Mouse (Mus musculus) bone marrow, adult 2 months (tissue): ENCODE data around the gene Psd4. TPM values are rescaled to one million over a fixed set of nuclear protein-coding genes. Genes with fewer than 3 reads are reported as not detected.

ENCODE experiments used
- H3K27ac ChIP-seq: fragments of 200-500 bp; 2 replicates; pipeline ENCODE4 v1.5.1; 2012; ENCODE audit warnings: low read depth, mild to moderate bottlenecking, control low read depth, inconsistent platforms, low read length; ENCODE audit not compliant: control insufficient read depth, poor library complexity, insufficient read depth
- H3K4me1 ChIP-seq: fragments of 200-500 bp; 2 replicates; pipeline ENCODE4 v1.6.1; 2011; ENCODE audit warnings: low read length; ENCODE audit not compliant: control insufficient read depth, insufficient read depth
- H3K4me3 ChIP-seq: fragments of 200-500 bp; replicated peaks from 2 replicates; pipeline ENCODE3; 2011; ENCODE audit warnings: mild to moderate bottlenecking, low read depth, low read length, control low read depth; ENCODE audit not compliant: control insufficient read depth
- CTCF ChIP-seq: fragments of 200-500 bp; IDR thresholded peaks from 2 replicates; pipeline ENCODE4 v1.5.1; 2011; ENCODE audit warnings: low read length, control low read depth; ENCODE audit not compliant: control insufficient read depth, insufficient read depth
- POLR2A ChIP-seq: fragments of 200-500 bp; IDR thresholded peaks from 2 replicates; pipeline ENCODE4 v1.6.1; 2011; ENCODE audit warnings: low read depth, mild to moderate bottlenecking, control low read depth, low read length, borderline replicate concordance; ENCODE audit not compliant: control insufficient read depth
- WGBS: fragments of 180-500 bp; shearing (Covaris S2); methylation state at CpG from one replicate; pipeline ENCODE4 v1.1.7; 2018; 5-methylcytosine and 5-hydroxymethylcytosine counted together
- polyA plus RNA-seq: library from polyadenylated mRNA; stranded (reverse); fragments of >200 nt; gene quantifications from 2 replicates; pipeline ENCODE4 v1.2.4, GENCODE M21; 2011; ENCODE audit warnings: low replicate concordance; ENCODE audit not compliant: missing spikeins, insufficient read depth, insufficient read length

Gene Psd4
- polyA plus RNA-seq, 1 experiment: 32.2 TPM

GRCm38 (mm10) chr2:24460112-24460807 lies 92.9 kb downstream of the Psd4 start:
- no peak overlapping the region for H3K4me3 ChIP-seq
- H3K27ac ChIP-seq: no peak overlapping the region
- WGBS: 49% methylated on average over 9 of the region's 9 CpGs
- H3K4me1 ChIP-seq: no peaks in the 10 kb centered on the region
- no peak for TF ChIP-seq POLR2A
- TF ChIP-seq CTCF: no peak

GRCm38 (mm10) chr2:24460808-24461127 lies 93.4 kb downstream of the Psd4 start:
- Histone ChIP-seq H3K27ac (no peak overlapping the region), H3K4me1 (no peaks in the 10 kb centered on the region), H3K4me3 (no peak overlapping the region)
- 16% methylated on average over 2 of the region's 2 CpGs for WGBS
- TF ChIP-seq POLR2A (no peak), CTCF (no peak)

Other genes starting within 250 kb of the Psd4 start
- not detected in 2 replicates for gene Il1f8, start 214.4 kb upstream of the Psd4 start, polyA plus RNA-seq
- gene Il1f9, start 181.1 kb upstream of the Psd4 start, polyA plus RNA-seq: 3.7 and 18.1 TPM in 2 replicates
- not detected in 2 replicates for gene Il1f6, start 152.2 kb upstream of the Psd4 start, polyA plus RNA-seq
- not detected in 2 replicates for gene Il1f5, start 90.6 kb upstream of the Psd4 start, polyA plus RNA-seq
- not detected in 2 replicates for gene Il1f10, start 76.4 kb upstream of the Psd4 start, polyA plus RNA-seq
- gene Il1rn, start 30.7 kb upstream of the Psd4 start, polyA plus RNA-seq: 5.5 and 21.4 TPM in 2 replicates
- gene Pax8, start 108.0 kb downstream of the Psd4 start, polyA plus RNA-seq: 0.32 and 1.6 TPM in 2 replicates